Mouse (Mus musculus) 3134 (cell line): Measurements from ENCODE around the gene Gid4.
A peak's percentile ranks its signal among the peaks of the same experiment; 100 is the strongest.
"Not testable (repeated sequence)": the region's sequence is repeated elsewhere in the genome, so short reads cannot be mapped to it uniquely, and the experiment has no call there.

Experiments used
- DNase-seq: peaks from one replicate; pipeline ENCODE4 v3.0.0-alpha.2; 2011; ENCODE audit warnings: low spot score; ENCODE audit not compliant: insufficient read length; ENCODE audit errors: extremely low read depth

The Gid4 gene

GRCm38 (mm10) chr11:60426417-60426816 lies 9.5 kb downstream of the Gid4 start:
- DNase-seq: no peak

GRCm38 (mm10) chr11:60427628-60428027 lies 10.7 kb downstream of the Gid4 start:
- no peak for DNase-seq

GRCm38 (mm10) chr11:60433501-60433900 lies 16.6 kb downstream of the Gid4 start:
- no peak for DNase-seq

- DNase-seq: no peak
Measured at GRCm38 (mm10) chr11:60435133-60435532, 18.2 kb downstream of the Gid4 start.

- DNase-seq: peak; percentile 79
Measured at GRCm38 (mm10) chr11:60436618-60437017, 19.7 kb downstream of the Gid4 start.

- DNase-seq: not testable (repeated sequence)
Measured at GRCm38 (mm10) chr11:60439621-60440020, 22.7 kb downstream of the Gid4 start.

GRCm38 (mm10) chr11:60440176-60440575 lies 23.2 kb downstream of the Gid4 start:
- no peak for DNase-seq

GRCm38 (mm10) chr11:60442896-60443295 lies 26.0 kb downstream of the Gid4 start:
- DNase-seq: no peak

GRCm38 (mm10) chr11:60444007-60444406 lies 27.1 kb downstream of the Gid4 start:
- DNase-seq: no peak

GRCm38 (mm10) chr11:60454080-60454744 lies 37.3 kb downstream of the Gid4 start, which contains the start of gene Drg2:
Gene Drg2 (plus strand): TSS chr11:60454591.
- DNase-seq: peak; percentile 88

GRCm38 (mm10) chr11:60454745-60455087 lies 37.8 kb downstream of the Gid4 start:
- no peak for DNase-seq

- no peak for DNase-seq
Measured at GRCm38 (mm10) chr11:60457973-60458372, 41.0 kb downstream of the Gid4 start.

GRCm38 (mm10) chr11:60465943-60466380 lies 49.0 kb downstream of the Gid4 start:
- no peak for DNase-seq

- no peak for DNase-seq
Measured at GRCm38 (mm10) chr11:60469039-60469438, 52.1 kb downstream of the Gid4 start, which contains the start of gene Myo15. Gene Myo15 (plus strand): TSS chr11:60469339.

GRCm38 (mm10) chr11:60470743-60471142 lies 53.8 kb downstream of the Gid4 start:
- no peak for DNase-seq

GRCm38 (mm10) chr11:60474534-60474933 lies 57.6 kb downstream of the Gid4 start:
- no peak for DNase-seq

- no peak for DNase-seq
Measured at GRCm38 (mm10) chr11:60475668-60476362, 58.9 kb downstream of the Gid4 start.

- DNase-seq: no peak
Measured at GRCm38 (mm10) chr11:60478121-60478520, 61.2 kb downstream of the Gid4 start.

- no peak for DNase-seq
Measured at GRCm38 (mm10) chr11:60486267-60486666, 69.3 kb downstream of the Gid4 start.

GRCm38 (mm10) chr11:60492726-60493125 lies 75.8 kb downstream of the Gid4 start:
- no peak for DNase-seq

GRCm38 (mm10) chr11:60495692-60496091 lies 78.7 kb downstream of the Gid4 start:
- no peak for DNase-seq
